Mouse (Mus musculus) adrenal gland, postnatal 25 days (tissue): ENCODE measurements around the gene Pgk1. TPM values are rescaled to one million over a fixed set of nuclear protein-coding genes. Genes with fewer than 3 reads are reported as not detected.
A peak's percentile ranks its signal among the peaks of the same experiment; 100 is the strongest.

Source experiments
- DNase-seq: peaks from one replicate; pipeline ENCODE4 v3.0.0; 2021; ENCODE audit warnings: mixed read lengths
- total RNA-seq: library from RNA; stranded (reverse); gene quantifications from 2 replicates; pipeline ENCODE4 v1.2.3, GENCODE M21; 2021

Gene Pgk1
- total RNA-seq, 1 experiment from 2014 or later, result 234 TPM

DNA sequence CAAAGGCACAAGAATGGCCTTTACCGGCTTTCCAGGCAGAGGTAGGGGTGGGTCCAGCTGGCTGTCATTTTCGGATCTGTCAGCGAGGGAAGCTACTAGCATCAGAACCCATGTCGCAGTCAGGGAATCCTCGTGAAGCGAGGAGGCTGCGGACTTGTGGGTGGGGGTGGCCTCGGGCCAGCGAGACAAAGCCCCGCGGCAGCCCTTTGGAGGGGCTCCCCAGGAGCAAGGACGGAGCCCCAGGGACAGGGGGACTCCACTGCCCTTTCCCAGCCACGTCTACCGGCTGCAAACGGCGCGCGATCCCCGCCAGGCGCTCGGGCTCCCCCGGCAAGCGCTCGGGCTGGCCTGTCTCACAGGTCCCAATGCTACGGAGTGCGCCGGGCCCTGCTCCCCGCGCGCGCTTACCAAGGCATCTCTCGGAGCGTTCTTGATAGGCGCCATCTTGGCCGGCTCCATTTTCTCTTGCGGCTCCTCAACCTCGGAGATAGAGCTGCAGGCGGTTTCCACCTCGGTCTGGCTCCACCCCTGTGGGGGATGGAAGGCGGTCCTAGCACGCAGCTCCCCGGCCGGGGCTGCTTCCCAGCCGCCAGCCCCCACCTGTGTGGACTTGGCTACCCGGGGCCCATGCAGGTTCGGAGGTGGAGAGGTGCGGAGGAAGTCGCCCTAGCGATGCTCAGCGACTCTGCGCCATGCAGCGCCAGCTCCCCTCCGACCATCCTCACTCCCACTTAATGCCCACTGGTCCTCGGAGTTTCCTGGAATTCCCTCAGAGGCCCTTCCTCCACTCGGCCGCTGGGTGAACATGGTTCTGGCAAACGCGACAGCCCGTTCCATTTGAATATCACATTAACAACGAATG is 32.5 kb downstream of the Pgk1 start:
- DNase-seq, result peak; percentile 70

DNA sequence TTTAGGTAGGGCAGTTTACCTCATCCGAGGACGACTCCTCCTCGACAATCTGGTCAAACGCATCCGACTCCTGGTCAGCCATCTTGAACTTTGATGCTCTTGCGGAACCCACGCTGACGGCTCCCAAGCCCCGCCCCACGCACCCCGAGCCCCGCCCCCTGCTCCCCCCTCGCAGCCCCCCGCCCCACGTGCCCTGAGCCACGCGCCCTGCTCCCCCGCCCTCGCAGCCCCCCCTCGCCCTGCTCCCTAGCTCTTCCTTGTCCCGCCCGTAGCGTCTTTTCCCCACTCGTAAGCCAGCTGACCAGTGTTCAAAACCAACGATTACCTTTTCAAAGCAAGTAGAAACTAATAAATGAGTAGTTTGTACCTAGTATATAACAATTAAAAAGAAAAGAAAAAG is 34.2 kb downstream of the Pgk1 start, which contains the start of gene Taf9b:
TSS of gene Taf9b (minus strand) at position 101 of the 400 bp plus-strand sequence.
- DNase-seq, result no peak

Other genes with a start within 250 kb of the Pgk1 start
- 43.5 and 50.5 TPM in 2 replicates for gene Magt1, start 175.2 kb upstream of the Pgk1 start, total RNA-seq
- gene Cox7b, start 171.4 kb upstream of the Pgk1 start, total RNA-seq, result 355 and 360 TPM in 2 replicates
- gene Atp7a, start 159.8 kb upstream of the Pgk1 start, total RNA-seq, result 43.6 and 44.9 TPM in 2 replicates
- 1.1 and 1.3 TPM in 2 replicates for gene Tlr13, start 43.9 kb upstream of the Pgk1 start, total RNA-seq
- gene Taf9b, start 34.1 kb downstream of the Pgk1 start, total RNA-seq, result 16.4 and 16.8 TPM in 2 replicates
- not detected in 2 replicates for gene Fnd3c2, start 68.3 kb downstream of the Pgk1 start, total RNA-seq